Mouse (Mus musculus) megakaryocyte, adult 5-6 weeks (primary cell): ENCODE data around the gene Kcnma1. TPM values are rescaled to one million over a fixed set of nuclear protein-coding genes. Genes with fewer than 3 reads are reported as not detected.

ENCODE experiments used
- ATAC-seq: 2 replicates; pipeline ENCODE4 v1.8.0; 2016; ENCODE audit warnings: mild to moderate bottlenecking, inconsistent platforms; ENCODE audit not compliant: poor library complexity, severe bottlenecking
- total RNA-seq, 2 experiments: library from RNA; stranded (forward) in 1 of 2; stranded (reverse) in 1 of 2; fragments of 153-499, 151-499 nt in 1 of 2; fragments of 221-1000, 200-1000 nt in 1 of 2; gene quantifications; 2 replicates each; pipeline versions ENCODE4 v1.2.3 to v1.2.4; 2015 to 2017

Gene Kcnma1
- not detected in 2 replicates for total RNA-seq (2015)
- not detected in 2 replicates for total RNA-seq (2017)

- no peak for ATAC-seq
These were observed at the start of gene Kcnma1 for GRCm38 (mm10) chr14:24014391-24014790. Gene Kcnma1 (minus strand): TSS chr14:24014491.

- ATAC-seq, result no peak
These were observed 45.5 kb upstream of the Kcnma1 start for GRCm38 (mm10) chr14:24059747-24060146.

- no peak for ATAC-seq
These were observed 45.0 kb upstream of the Kcnma1 start for GRCm38 (mm10) chr14:24059287-24059686.

- no peak for ATAC-seq
These were observed 37.5 kb upstream of the Kcnma1 start for GRCm38 (mm10) chr14:24051821-24052220.

- ATAC-seq, result no peak
These were observed 22.3 kb upstream of the Kcnma1 start for GRCm38 (mm10) chr14:24036609-24037008.

- ATAC-seq, result no peak
These were observed 21.9 kb upstream of the Kcnma1 start for GRCm38 (mm10) chr14:24036208-24036535.

GRCm38 (mm10) chr14:24035486-24036207 lies 21.4 kb upstream of the Kcnma1 start:
- ATAC-seq, result no peak

GRCm38 (mm10) chr14:24032876-24033389 lies 18.6 kb upstream of the Kcnma1 start:
- no peak for ATAC-seq

GRCm38 (mm10) chr14:24032201-24032600 lies 17.9 kb upstream of the Kcnma1 start:
- no peak for ATAC-seq

- ATAC-seq, result no peak
These were observed 6.4 kb upstream of the Kcnma1 start for GRCm38 (mm10) chr14:24020718-24021117.

GRCm38 (mm10) chr14:24009978-24010377 lies 4.3 kb downstream of the Kcnma1 start:
- no peak for ATAC-seq

GRCm38 (mm10) chr14:24008252-24008651 lies 6.0 kb downstream of the Kcnma1 start:
- ATAC-seq, result no peak

GRCm38 (mm10) chr14:24006276-24006675 lies 8.0 kb downstream of the Kcnma1 start:
- ATAC-seq, result no peak

GRCm38 (mm10) chr14:24004471-24005271 lies 9.6 kb downstream of the Kcnma1 start:
- no peak for ATAC-seq

GRCm38 (mm10) chr14:24003450-24004381 lies 10.6 kb downstream of the Kcnma1 start:
- no peak for ATAC-seq

- no peak for ATAC-seq
These were observed 11.6 kb downstream of the Kcnma1 start for GRCm38 (mm10) chr14:24002647-24003046.

- ATAC-seq, result no peak
These were observed 16.4 kb downstream of the Kcnma1 start for GRCm38 (mm10) chr14:23997912-23998311.

GRCm38 (mm10) chr14:23995831-23996230 lies 18.5 kb downstream of the Kcnma1 start:
- no peak for ATAC-seq

GRCm38 (mm10) chr14:23990871-23991270 lies 23.4 kb downstream of the Kcnma1 start:
- ATAC-seq, result no peak

GRCm38 (mm10) chr14:23989696-23990095 lies 24.6 kb downstream of the Kcnma1 start:
- ATAC-seq, result no peak

GRCm38 (mm10) chr14:23982205-23982604 lies 32.1 kb downstream of the Kcnma1 start:
- ATAC-seq, result no peak
